ENCODE assay signal across 8 mouse cellular contexts in the genomic region with DNA sequence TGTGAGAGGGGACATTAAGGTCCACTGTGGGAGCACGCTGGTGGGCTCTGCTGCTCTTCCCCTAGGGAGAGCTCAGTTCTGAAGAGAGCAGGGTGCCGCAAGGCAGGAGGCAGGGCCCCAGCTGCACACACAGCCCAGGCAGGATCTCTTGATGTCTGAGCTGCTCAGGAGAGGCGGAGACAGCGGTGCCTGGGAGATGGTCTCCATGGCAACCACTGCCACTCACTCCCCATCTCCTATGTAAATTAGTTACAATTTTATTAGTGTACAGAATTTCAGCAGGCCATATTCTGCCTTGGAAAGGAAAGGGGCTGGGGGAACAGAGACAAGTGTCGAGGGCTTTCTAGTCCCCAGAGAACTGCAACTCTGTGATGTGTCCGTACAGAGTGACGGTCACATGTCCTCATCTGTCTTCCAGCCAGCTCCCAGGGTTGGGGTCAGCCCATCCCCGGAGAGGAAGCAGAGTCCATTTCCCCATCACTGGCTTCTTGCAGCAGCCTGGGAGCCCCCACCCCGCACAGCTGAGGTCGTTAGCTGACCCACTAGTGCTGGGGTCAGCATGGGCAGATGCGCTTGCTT. TPM values are rescaled to one million over a fixed set of nuclear protein-coding genes. Genes with fewer than 3 reads are reported as not detected.
DNase-seq lines count a peak whose midpoint lies in the region; ATAC-seq lines count a peak whose summit lies in the region.

No protein-coding gene starts in this region.

- ATAC-seq in neural tube, embryonic 12.5 days (ENCODE audit: low FRiP score, low read depth), result peak; percentile 90

- H3K4me3 ChIP-seq in neural tube, embryonic 12.5 days, result no peak overlapping the region

- peak; percentile 85 for DNase-seq in CD4-positive, CD25-positive, alpha-beta regulatory T cell, adult 2 months (ENCODE audit: low read depth, low spot score)
- peak; percentile 57 for DNase-seq in ZHBTc4 (ENCODE audit: low read depth, low spot score)
- DNase-seq in frontal cortex, adult 2 months (ENCODE audit: extremely low spot score in 1 of 2, low spot score in 1 of 2), result peak; percentile 85 to 91
- peak; percentile 51 for DNase-seq in kidney, adult 11 months
- DNase-seq in left cerebral cortex, postnatal 36 days (ENCODE audit: low spot score in 2 of 2), result peak; percentile 82 to 87
- no peak for DNase-seq in adipocyte (ENCODE audit: low spot score)
- DNase-seq in testis, postnatal 14 days (ENCODE audit: low spot score), result no peak

- H3K27ac ChIP-seq in neural tube, embryonic 12.5 days, result peak overlapping the region; percentile 96

- no peaks in the 10 kb centered on the region for H3K36me3 ChIP-seq in neural tube, embryonic 12.5 days

- H3K27me3 ChIP-seq in neural tube, embryonic 12.5 days (replicated peaks), result no peaks in the 10 kb centered on the region

- peak overlapping the region; percentile 44 for H3K9ac ChIP-seq in neural tube, embryonic 12.5 days

- H3K4me1 ChIP-seq in neural tube, embryonic 12.5 days, result peaks cover 69% of the 10 kb centered on the region

- WGBS in neural tube, embryonic 12.5 days, result 3% methylated on average over 11 of the region's 11 CpGs

- peak overlapping the region; percentile 46 for H3K4me2 ChIP-seq in neural tube, embryonic 12.5 days (replicated peaks)

- intact Hi-C loops in left cerebral cortex, postnatal 36 days (cut with DNase I), result loop anchor here (5.0 kb wide), 1 partner anchor 175 kb away; a partner anchor contains a TSS

- no peaks in the 10 kb centered on the region for H3K9me3 ChIP-seq in neural tube, embryonic 12.5 days

RNA-seq across cellular contexts. Expression of a gene that starts 52.6 kb away (rescaled TPM):
- polyA plus RNA-seq in frontal cortex, adult 2 months (2012; rRNA removed), result 4.2 and 5.7 TPM in 2 replicates
- total RNA-seq in left cerebral cortex, postnatal 36 days (2021), result 1 to 10 TPM; 3.9 to 8.0 TPM
- polyA plus RNA-seq in neural tube, embryonic 12.5 days (2016; fragmentation: Nextera tagmentation; extraction: Ambion mirVana), result 0.57 and 1.3 TPM in 2 replicates

Comparison
In these comparisons a context has a peak if more than half of its experiments do, and no peak if none do; other contexts are left out.
1. DNase-seq: peak in CD4-positive, CD25-positive, alpha-beta regulatory T cell, adult 2 months (single experiment), ZHBTc4 (single experiment), frontal cortex, adult 2 months (2 of 2), kidney, adult 11 months (single experiment) and left cerebral cortex, postnatal 36 days (2 of 2); none in adipocyte (single experiment) and testis, postnatal 14 days (single experiment).